Mouse (Mus musculus) forebrain, embryonic 14.5 days (tissue): ENCODE results near the gene Med19. TPM values are rescaled to one million over a fixed set of nuclear protein-coding genes. Genes with fewer than 3 reads are reported as not detected.

Source experiments
- ATAC-seq: fragments of 200-750 bp; cut with Nextera tagmentation; 2 replicates; pipeline ENCODE4 v1.8.0; 2017; ENCODE audit warnings: mild to moderate bottlenecking, moderate library complexity
- DNase-seq: peaks from one replicate; pipeline ENCODE4 v3.0.0-alpha.2; 2015; ENCODE audit warnings: low spot score
- H3K27ac ChIP-seq: fragments of 300-500 bp; sonication (generic); 2 replicates; pipeline ENCODE4 v1.5.1; 2014; ENCODE audit warnings: low read depth, mild to moderate bottlenecking, control low read depth, low read length, moderate library complexity
- H3K27me3 ChIP-seq: fragments of 300-500 bp; sonication (generic); replicated peaks from 2 replicates; pipeline ENCODE4 v1.6.1; 2014; ENCODE audit warnings: low read length, control low read depth, mixed read lengths; ENCODE audit not compliant: control insufficient read depth, insufficient read depth
- H3K36me3 ChIP-seq: fragments of 300-500 bp; sonication (generic); 2 replicates; pipeline ENCODE4 v1.6.1; 2014; ENCODE audit warnings: low read length, control low read depth; ENCODE audit not compliant: control insufficient read depth, insufficient read depth
- H3K4me1 ChIP-seq: fragments of 300-500 bp; sonication (generic); 2 replicates; pipeline ENCODE4 v1.6.1; 2014; ENCODE audit warnings: antibody characterized with exemption, low read length, control low read depth; ENCODE audit not compliant: control insufficient read depth, insufficient read depth
- H3K4me2 ChIP-seq: fragments of 300-500 bp; sonication (generic); 2 replicates; pipeline ENCODE4 v1.6.1; 2014; ENCODE audit warnings: mild to moderate bottlenecking, control low read depth, low read length
- H3K4me3 ChIP-seq: fragments of 300-500 bp; sonication (generic); 2 replicates; pipeline ENCODE4 v1.5.1; 2014; ENCODE audit warnings: low read depth, low read length, control low read depth
- H3K9ac ChIP-seq: fragments of 300-500 bp; sonication (generic); 2 replicates; pipeline ENCODE4 v1.6.1; 2014; ENCODE audit warnings: mild to moderate bottlenecking, low read length, control low read depth, moderate library complexity
- H3K9me3 ChIP-seq: fragments of 300-500 bp; sonication (generic); replicated peaks from 2 replicates; pipeline ENCODE4 v1.6.1; 2016; ENCODE audit warnings: low read length, control low read depth, mixed read lengths; ENCODE audit not compliant: control insufficient read depth
- WGBS: fragments of 180-500 bp; shearing (Covaris S2); extraction: QIAGEN DNeasy Blood & Tissue Kit; methylation state at CpG from one replicate; pipeline ENCODE4 v1.1.7; 2014; 5-methylcytosine and 5-hydroxymethylcytosine counted together
- polyA plus RNA-seq: library from polyadenylated mRNA; unstranded; fragments of >200 nt; fragmentation: Nextera tagmentation; extraction: Ambion mirVana; gene quantifications from 2 replicates; pipeline ENCODE4 v1.2.1, GENCODE M21; 2014

Gene Med19
- polyA plus RNA-seq, 1 experiment from 2014 or later, result 55.3 TPM

- peaks cover 39% of the 10 kb centered on the region for H3K4me1 ChIP-seq
- WGBS, result 73% methylated on average over 5 of the region's 5 CpGs
- no peaks in the 10 kb centered on the region for H3K36me3 ChIP-seq
Measured at GRCm38 (mm10) chr2:84638428-84639220, 39.6 kb upstream of the Med19 start.

GRCm38 (mm10) chr2:84640833-84641232, 37.4 kb upstream of the Med19 start:
- no peak overlapping the region for H3K4me3 ChIP-seq
- no peaks in the 10 kb centered on the region for H3K36me3 ChIP-seq
- no peaks in the 10 kb centered on the region for H3K9me3 ChIP-seq
- no peak overlapping the region for H3K4me2 ChIP-seq
- H3K9ac ChIP-seq, result no peak overlapping the region
- no peak overlapping the region for H3K27ac ChIP-seq
- H3K4me1 ChIP-seq, result peaks cover 23% of the 10 kb centered on the region
- no peaks in the 10 kb centered on the region for H3K27me3 ChIP-seq
- ATAC-seq (no peak), DNase-seq (no peak)

More at GRCm38 (mm10) chr2:84638428-84639220, 39.6 kb upstream of the Med19 start:
- Histone ChIP-seq H3K4me3 (no peak overlapping the region), H3K9ac (no peak overlapping the region), H3K27ac (no peak overlapping the region), H3K9me3 (no peaks in the 10 kb centered on the region), H3K4me2 (no peak overlapping the region), H3K27me3 (no peaks in the 10 kb centered on the region)
- ATAC-seq (no peak), DNase-seq (no peak)

- H3K27me3 ChIP-seq, result no peaks in the 10 kb centered on the region
- H3K4me2 ChIP-seq, result no peak overlapping the region
- H3K9me3 ChIP-seq, result no peaks in the 10 kb centered on the region
- H3K9ac ChIP-seq, result no peak overlapping the region
- H3K27ac ChIP-seq, result no peak overlapping the region
- H3K4me3 ChIP-seq, result no peak overlapping the region
- peaks cover 2% of the 10 kb centered on the region; the same call in 1 of the 2 replicates for H3K4me1 ChIP-seq
- 79% methylated on average over 1 of the region's 1 CpGs for WGBS
- no peaks in the 10 kb centered on the region for H3K36me3 ChIP-seq
- ATAC-seq (no peak), DNase-seq (no peak)
Measured at GRCm38 (mm10) chr2:84646138-84646537, 32.1 kb upstream of the Med19 start.

DNA sequence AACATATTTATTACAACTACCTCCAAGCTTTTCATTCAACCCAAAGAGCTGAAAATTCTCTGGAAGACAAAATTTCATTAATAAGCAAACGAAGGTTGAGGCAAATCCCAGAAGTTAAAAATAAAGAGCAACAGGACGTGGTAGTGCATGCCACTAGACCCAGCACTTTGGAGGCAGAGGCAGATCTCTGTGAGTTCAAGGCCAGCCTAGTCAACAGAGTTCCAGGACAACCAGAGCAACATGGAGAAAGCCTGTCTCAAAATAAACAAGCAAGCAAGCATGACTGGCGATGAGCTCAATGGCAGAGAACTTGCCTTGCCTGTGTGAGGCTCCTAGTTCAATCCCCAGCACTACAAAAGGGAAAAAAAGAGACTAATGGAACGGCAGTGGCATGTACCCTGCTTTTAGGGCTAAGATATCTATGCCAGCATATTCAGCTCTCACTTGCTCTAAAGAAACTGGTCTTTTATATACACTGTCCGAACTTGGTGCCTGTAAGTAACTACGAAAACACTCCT, 31.1 kb upstream of the Med19 start:
- Histone ChIP-seq H3K36me3 (no peaks in the 10 kb centered on the region), H3K4me1 (peaks cover 2% of the 10 kb centered on the region; the same call in 1 of the 2 replicates), H3K27ac (no peak overlapping the region), H3K27me3 (no peaks in the 10 kb centered on the region), H3K9me3 (no peaks in the 10 kb centered on the region), H3K4me2 (peak overlapping the region; percentile 84), H3K4me3 (no peak overlapping the region), H3K9ac (no peak overlapping the region)
- WGBS, result 91% methylated on average over 6 of the region's 6 CpGs
- no peak for DNase-seq
- ATAC-seq, result no peak

DNA sequence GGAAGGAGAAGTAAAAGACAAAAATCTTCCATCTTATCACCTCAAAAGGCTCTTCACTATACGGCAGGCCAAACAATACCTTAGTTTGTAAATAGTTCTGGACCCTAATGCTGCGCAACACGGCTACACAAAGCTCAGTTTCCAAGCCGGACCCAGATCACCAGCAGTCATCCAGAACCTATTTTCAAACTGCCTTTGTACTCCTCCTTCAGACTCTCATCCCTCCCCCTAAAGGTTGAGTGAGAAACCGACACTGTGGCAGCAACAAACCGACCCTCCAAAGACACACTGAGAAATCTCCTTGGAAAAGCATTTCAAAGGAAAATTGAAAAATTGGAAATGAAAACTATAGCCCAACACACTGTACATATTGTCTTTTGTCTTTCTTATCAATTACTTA, 29.8 kb upstream of the Med19 start:
- H3K9me3 ChIP-seq, result no peaks in the 10 kb centered on the region
- H3K9ac ChIP-seq, result peak overlapping the region; percentile 70
- H3K27ac ChIP-seq, result no peak overlapping the region
- WGBS, result 29% methylated on average over 6 of the region's 6 CpGs
- peaks cover 2% of the 10 kb centered on the region; the same call in 1 of the 2 replicates for H3K4me1 ChIP-seq
- peak overlapping the region; percentile 84 for H3K4me2 ChIP-seq
- peak; percentile 58 for DNase-seq
- H3K36me3 ChIP-seq, result no peaks in the 10 kb centered on the region
- ATAC-seq, result no peak
- no peaks in the 10 kb centered on the region for H3K27me3 ChIP-seq
- H3K4me3 ChIP-seq, result peak overlapping the region; percentile 49

DNA sequence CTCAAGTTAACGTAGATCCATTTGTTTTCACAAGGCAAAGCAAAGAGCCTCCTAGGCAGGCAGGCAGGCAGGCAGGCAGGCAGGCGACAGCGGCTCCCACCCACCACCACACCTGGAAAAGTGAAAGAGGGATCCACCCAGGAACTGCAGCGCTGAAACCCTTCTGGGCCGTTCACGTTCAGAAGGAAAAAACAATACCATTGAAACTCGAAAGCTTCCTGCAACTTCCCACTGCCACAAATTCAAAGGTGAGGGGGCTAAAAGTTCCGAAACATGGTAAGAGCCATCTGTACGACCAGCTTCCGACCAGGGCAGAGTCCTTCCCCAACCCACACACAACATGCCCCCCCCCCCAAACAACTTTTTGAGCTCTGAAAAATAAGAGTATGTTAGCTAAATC, 28.5 kb upstream of the Med19 start:
- peak overlapping the region; percentile 49 for H3K4me3 ChIP-seq
- ATAC-seq (no peak), DNase-seq (peak; percentile 17)
- H3K4me1 ChIP-seq, result peaks cover 2% of the 10 kb centered on the region; the same call in 1 of the 2 replicates
- H3K9ac ChIP-seq, result peak overlapping the region; percentile 74
- no peaks in the 10 kb centered on the region for H3K36me3 ChIP-seq
- no peaks in the 10 kb centered on the region for H3K27me3 ChIP-seq
- 0% methylated on average over 10 of the region's 10 CpGs for WGBS
- H3K27ac ChIP-seq, result no peak overlapping the region; the same call in 1 of the 2 replicates
- peak overlapping the region; percentile 84 for H3K4me2 ChIP-seq
- H3K9me3 ChIP-seq, result no peaks in the 10 kb centered on the region

GRCm38 (mm10) chr2:84650464-84651195, 27.6 kb upstream of the Med19 start, which contains the start of gene Ctnnd1:
Gene Ctnnd1, minus strand, starts transcription at chr2:84650765.
- no peaks in the 10 kb centered on the region for H3K27me3 ChIP-seq
- ATAC-seq (peak; percentile 99), DNase-seq (peak; percentile 97)
- peak within 1 kb of the TSS; percentile 49 for H3K4me3 ChIP-seq
- H3K9me3 ChIP-seq, result no peaks in the 10 kb centered on the region
- peak within 1 kb of the TSS; percentile 84 for H3K4me2 ChIP-seq
- no peaks in the 10 kb centered on the region for H3K36me3 ChIP-seq
- WGBS, result under 1% methylated on average over 15 of the region's 15 CpGs
- peak within 1 kb of the TSS; percentile 91 for H3K27ac ChIP-seq
- peaks cover 2% of the 10 kb centered on the region; the same call in 1 of the 2 replicates for H3K4me1 ChIP-seq
- peak within 1 kb of the TSS; percentile 74 for H3K9ac ChIP-seq

DNA sequence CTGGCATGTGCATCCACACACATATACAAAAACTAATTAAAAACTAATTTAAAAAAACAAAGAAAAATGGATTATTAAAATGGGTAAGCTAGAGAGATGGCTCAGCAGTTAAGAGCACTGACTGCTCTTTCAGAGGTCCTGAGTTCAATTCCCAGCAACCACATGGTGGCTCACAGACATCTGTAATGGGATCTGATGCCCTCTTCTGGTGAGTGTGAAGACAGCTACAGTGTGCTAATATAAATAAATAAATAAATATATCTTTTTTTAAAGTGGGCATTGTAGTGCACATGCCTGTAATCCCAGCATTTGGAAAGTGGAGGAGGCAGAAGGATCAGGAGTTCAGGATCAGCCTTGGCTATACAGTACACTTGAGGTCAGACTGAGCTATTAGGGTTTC, 24.8 kb upstream of the Med19 start:
- H3K9me3 ChIP-seq, result no peaks in the 10 kb centered on the region
- H3K36me3 ChIP-seq, result no peaks in the 10 kb centered on the region
- ATAC-seq, result no peak
- H3K4me1 ChIP-seq, result no peaks in the 10 kb centered on the region
- H3K27ac ChIP-seq, result no peak overlapping the region
- no peak overlapping the region for H3K9ac ChIP-seq
- H3K4me3 ChIP-seq, result no peak overlapping the region
- no peak for DNase-seq
- H3K27me3 ChIP-seq, result no peaks in the 10 kb centered on the region
- H3K4me2 ChIP-seq, result no peak overlapping the region
